Mouse (Mus musculus) brain, embryonic 14.5 days (tissue): ENCODE results near the gene 4921517D22Rik.

ENCODE experiments used
- CTCF ChIP-seq: fragments of 200-500 bp; IDR thresholded peaks from 2 replicates; pipeline ENCODE4 v1.5.1; 2012; ENCODE audit warnings: inconsistent platforms, mild to moderate bottlenecking, moderate library complexity, borderline replicate concordance; ENCODE audit not compliant: insufficient read depth, insufficient read length; ENCODE audit errors: extremely low read depth
- POLR2A ChIP-seq: fragments of 200-500 bp; IDR thresholded peaks from 2 replicates; pipeline ENCODE4 v1.6.1; 2012; ENCODE audit warnings: mild to moderate bottlenecking, inconsistent platforms, borderline replicate concordance; ENCODE audit not compliant: poor library complexity, insufficient read depth, insufficient read length, severe bottlenecking; ENCODE audit errors: extremely low read depth

GRCm38 (mm10) chr13:59739397-59739796 lies 45.5 kb upstream of the 4921517D22Rik start:
- TF ChIP-seq CTCF (no peak), POLR2A (no peak)
